Mouse (Mus musculus) adrenal gland, postnatal 0 days (tissue): Measurements from ENCODE around the gene Olfr730. TPM values are rescaled to one million over a fixed set of nuclear protein-coding genes. Genes with fewer than 3 reads are reported as not detected.

ENCODE experiments used
- polyA plus RNA-seq: library from polyadenylated mRNA; unstranded; fragments of >200 nt; fragmentation: Nextera tagmentation; extraction: Ambion mirVana; gene quantifications from 2 replicates; pipeline ENCODE4 v1.2.1, GENCODE M21; 2015

The Olfr730 gene
- polyA plus RNA-seq = not detected in 2 replicates

GRCm38 (mm10) chr14:50188098-50188497, at the start of gene Olfr730:
Gene Olfr730, minus strand, starts transcription at chr14:50188198.

GRCm38 (mm10) chr14:50152810-50153209, 35.2 kb downstream of the Olfr730 start, which contains the start of gene Olfr729:
Gene Olfr729, minus strand, starts transcription at chr14:50152910.

GRCm38 (mm10) chr14:50142580-50142979, 45.4 kb downstream of the Olfr730 start, which contains the start of gene Olfr728:
Gene Olfr728, minus strand, starts transcription at chr14:50142680.

Other genes starting within 250 kb of the Olfr730 start
- not detected in 2 replicates for gene Olfr724, start 224.9 kb downstream of the Olfr730 start, polyA plus RNA-seq
- not detected in 2 replicates for gene Olfr725, start 147.8 kb downstream of the Olfr730 start, polyA plus RNA-seq
- not detected in 2 replicates for gene Olfr726, start 97.2 kb downstream of the Olfr730 start, polyA plus RNA-seq
- gene Olfr727, start 65.0 kb downstream of the Olfr730 start, polyA plus RNA-seq = not detected in 2 replicates
- not detected in 2 replicates for gene Olfr728, start 45.5 kb downstream of the Olfr730 start, polyA plus RNA-seq
- not detected in 2 replicates for gene Olfr729, start 35.3 kb downstream of the Olfr730 start, polyA plus RNA-seq
- not detected in 2 replicates for gene Olfr731, start 53.7 kb upstream of the Olfr730 start, polyA plus RNA-seq
- not detected in 2 replicates for gene Olfr732, start 96.0 kb upstream of the Olfr730 start, polyA plus RNA-seq
- not detected in 2 replicates for gene Olfr733, start 113.3 kb upstream of the Olfr730 start, polyA plus RNA-seq
- not detected in 2 replicates for gene Olfr734, start 138.6 kb upstream of the Olfr730 start, polyA plus RNA-seq
- gene Olfr735, start 160.7 kb upstream of the Olfr730 start, polyA plus RNA-seq = not detected in 2 replicates
- gene Tlr11, start 169.7 kb upstream of the Olfr730 start, polyA plus RNA-seq = not detected in 2 replicates
- not detected in 2 replicates for gene Olfr736, start 193.0 kb upstream of the Olfr730 start, polyA plus RNA-seq
- gene Olfr738, start 219.4 kb upstream of the Olfr730 start, polyA plus RNA-seq = not detected in 2 replicates
- gene Olfr739, start 230.4 kb upstream of the Olfr730 start, polyA plus RNA-seq = not detected in 2 replicates